Mouse (Mus musculus) hindbrain, embryonic 11.5 days (tissue): Measurements from ENCODE around the gene Invs. TPM values are rescaled to one million over a fixed set of nuclear protein-coding genes. Genes with fewer than 3 reads are reported as not detected.

Source experiments
- ATAC-seq: fragments of 200-750 bp; cut with Nextera tagmentation; 2 replicates; pipeline ENCODE4 v1.8.0; 2017; ENCODE audit warnings: mild to moderate bottlenecking, moderate TSS enrichment, moderate library complexity; ENCODE audit not compliant: low FRiP score
- DNase-seq: peaks from one replicate; pipeline ENCODE4 v3.0.0-alpha.2; 2015; ENCODE audit warnings: low spot score
- H3K27ac ChIP-seq: fragments of 300-500 bp; sonication (generic); 2 replicates; pipeline ENCODE4 v1.5.1; 2014; ENCODE audit warnings: mild to moderate bottlenecking, low read depth, low read length
- H3K27me3 ChIP-seq: fragments of 300-500 bp; sonication (generic); 2 replicates; pipeline ENCODE4 v1.6.1; 2014; ENCODE audit warnings: mild to moderate bottlenecking, low read length, moderate library complexity, mixed read lengths; ENCODE audit not compliant: control insufficient read depth, insufficient read depth
- H3K36me3 ChIP-seq: fragments of 300-500 bp; sonication (generic); 2 replicates; pipeline ENCODE4 v1.6.1; 2014; ENCODE audit warnings: mild to moderate bottlenecking, low read length, moderate library complexity, mixed read lengths; ENCODE audit not compliant: control insufficient read depth, insufficient read depth
- H3K4me1 ChIP-seq: fragments of 300-500 bp; sonication (generic); replicated peaks from 2 replicates; pipeline ENCODE4 v1.6.1; 2014; ENCODE audit warnings: low read length, mixed read lengths; ENCODE audit not compliant: control insufficient read depth, insufficient read depth
- H3K4me2 ChIP-seq: fragments of 300-500 bp; sonication (generic); replicated peaks from 2 replicates; pipeline ENCODE4 v1.6.1; 2014; ENCODE audit warnings: mild to moderate bottlenecking, low read depth, low read length
- H3K4me3 ChIP-seq: fragments of 300-500 bp; sonication (generic); 2 replicates; pipeline ENCODE4 v1.5.1; 2014; ENCODE audit warnings: low read depth, low read length
- H3K9ac ChIP-seq: fragments of 300-500 bp; sonication (generic); 2 replicates; pipeline ENCODE4 v1.6.1; 2014; ENCODE audit warnings: low read depth, low read length
- H3K9me3 ChIP-seq: fragments of 300-500 bp; sonication (generic); 2 replicates; pipeline ENCODE4 v1.6.1; 2016; ENCODE audit warnings: low read length; ENCODE audit not compliant: control insufficient read depth
- WGBS: fragments of 180-500 bp; shearing (Covaris S2); extraction: QIAGEN DNeasy Blood & Tissue Kit; methylation state at CpG from one replicate; pipeline ENCODE4 v1.1.7; 2014; 5-methylcytosine and 5-hydroxymethylcytosine counted together
- polyA plus RNA-seq: library from polyadenylated mRNA; unstranded; fragments of >200 nt; fragmentation: Nextera tagmentation; extraction: Ambion mirVana; gene quantifications from 2 replicates; pipeline ENCODE4 v1.2.1, GENCODE M21; 2014

The Invs gene
- polyA plus RNA-seq, 1 experiment from 2014 or later = 9.4 TPM

GRCm38 (mm10) chr4:48268127-48268526, 11.4 kb upstream of the Invs start:
- no peak overlapping the region for H3K9ac ChIP-seq
- no peak overlapping the region for H3K4me3 ChIP-seq
- H3K9me3 ChIP-seq = no peaks in the 10 kb centered on the region
- no peaks in the 10 kb centered on the region for H3K27me3 ChIP-seq
- DNase-seq = no peak
- no peak for ATAC-seq
- WGBS = 84% methylated on average over 1 of the region's 1 CpGs
- no peaks in the 10 kb centered on the region for H3K36me3 ChIP-seq
- no peak overlapping the region for H3K27ac ChIP-seq
- no peak overlapping the region for H3K4me2 ChIP-seq
- no peaks in the 10 kb centered on the region for H3K4me1 ChIP-seq

- ATAC-seq = no peak
- no peak overlapping the region for H3K27ac ChIP-seq
Measured at GRCm38 (mm10) chr4:48270532-48270931, 9.0 kb upstream of the Invs start.

GRCm38 (mm10) chr4:48271838-48272237, 7.7 kb upstream of the Invs start:
- DNase-seq (no peak), ATAC-seq (no peak)
- Histone ChIP-seq H3K9me3 (no peaks in the 10 kb centered on the region), H3K9ac (no peak overlapping the region), H3K4me3 (no peak overlapping the region), H3K36me3 (no peaks in the 10 kb centered on the region), H3K4me2 (no peak overlapping the region), H3K27me3 (no peaks in the 10 kb centered on the region), H3K27ac (no peak overlapping the region), H3K4me1 (no peaks in the 10 kb centered on the region)
- 33% methylated on average over 5 of the region's 5 CpGs for WGBS

More at GRCm38 (mm10) chr4:48270532-48270931, 9.0 kb upstream of the Invs start:
- H3K4me1 ChIP-seq = no peaks in the 10 kb centered on the region
- H3K4me2 ChIP-seq = no peak overlapping the region
- H3K9ac ChIP-seq = no peak overlapping the region
- H3K4me3 ChIP-seq = no peak overlapping the region
- no peak for DNase-seq
- H3K9me3 ChIP-seq = no peaks in the 10 kb centered on the region
- no peaks in the 10 kb centered on the region for H3K27me3 ChIP-seq
- H3K36me3 ChIP-seq = no peaks in the 10 kb centered on the region

GRCm38 (mm10) chr4:48273119-48273829, 6.3 kb upstream of the Invs start:
- 94% methylated on average over 7 of the region's 7 CpGs for WGBS
- no peak for ATAC-seq
- H3K36me3 ChIP-seq = no peaks in the 10 kb centered on the region

GRCm38 (mm10) chr4:48275736-48276135, 3.8 kb upstream of the Invs start:
- Histone ChIP-seq H3K9me3 (no peaks in the 10 kb centered on the region), H3K4me2 (no peak overlapping the region), H3K9ac (no peak overlapping the region), H3K27ac (no peak overlapping the region), H3K4me3 (no peak overlapping the region), H3K36me3 (no peaks in the 10 kb centered on the region), H3K27me3 (no peaks in the 10 kb centered on the region), H3K4me1 (no peaks in the 10 kb centered on the region)
- DNase-seq (no peak), ATAC-seq (no peak)
- 86% methylated on average over 3 of the region's 3 CpGs for WGBS

More at GRCm38 (mm10) chr4:48273119-48273829, 6.3 kb upstream of the Invs start:
- no peak for DNase-seq
- H3K27me3 ChIP-seq = no peaks in the 10 kb centered on the region
- no peak overlapping the region for H3K4me3 ChIP-seq
- no peaks in the 10 kb centered on the region for H3K4me1 ChIP-seq
- H3K9ac ChIP-seq = no peak overlapping the region
- no peak overlapping the region for H3K27ac ChIP-seq
- H3K4me2 ChIP-seq = no peak overlapping the region
- no peaks in the 10 kb centered on the region for H3K9me3 ChIP-seq

- 89% methylated on average over 3 of the region's 3 CpGs for WGBS
- H3K9me3 ChIP-seq = no peaks in the 10 kb centered on the region
- H3K27me3 ChIP-seq = no peaks in the 10 kb centered on the region
- H3K36me3 ChIP-seq = no peaks in the 10 kb centered on the region
- H3K4me2 ChIP-seq = no peak overlapping the region
- H3K9ac ChIP-seq = no peak overlapping the region
- H3K4me3 ChIP-seq = no peak overlapping the region
- H3K27ac ChIP-seq = no peak overlapping the region
- no peak for DNase-seq
- H3K4me1 ChIP-seq = no peaks in the 10 kb centered on the region
- ATAC-seq = no peak
Measured at GRCm38 (mm10) chr4:48277011-48277410, 2.5 kb upstream of the Invs start.

- Histone ChIP-seq H3K4me3 (peak overlapping the region; percentile 95), H3K9me3 (no peaks in the 10 kb centered on the region), H3K4me1 (no peaks in the 10 kb centered on the region), H3K9ac (peak overlapping the region; percentile 88), H3K4me2 (peak overlapping the region; percentile 74), H3K27me3 (no peaks in the 10 kb centered on the region), H3K27ac (peak overlapping the region; percentile 42; the same call in 1 of the 2 replicates), H3K36me3 (no peaks in the 10 kb centered on the region)
- DNase-seq (peak; percentile 52), ATAC-seq (no peak; the same call in 1 of the 2 replicates)
- under 1% methylated on average over 34 of the region's 34 CpGs for WGBS
Measured at GRCm38 (mm10) chr4:48278757-48279497, 633 bp upstream of the Invs start.

GRCm38 (mm10) chr4:48281121-48281520, 1.6 kb downstream of the Invs start:
- 93% methylated on average over 1 of the region's 1 CpGs for WGBS
- Histone ChIP-seq H3K36me3 (no peaks in the 10 kb centered on the region), H3K4me1 (no peaks in the 10 kb centered on the region), H3K27me3 (no peaks in the 10 kb centered on the region), H3K9me3 (no peaks in the 10 kb centered on the region), H3K4me3 (no peak overlapping the region), H3K27ac (no peak overlapping the region), H3K9ac (no peak overlapping the region), H3K4me2 (no peak overlapping the region)
- ATAC-seq (no peak), DNase-seq (no peak)
